Mouse (Mus musculus) lung, postnatal 0 days (tissue): ENCODE results near the gene Zfp64. TPM values are rescaled to one million over a fixed set of nuclear protein-coding genes. Genes with fewer than 3 reads are reported as not detected.
"Not testable (repeated sequence)": the region's sequence is repeated elsewhere in the genome, so short reads cannot be mapped to it uniquely, and the experiment has no call there.

Experiments used
- ATAC-seq: fragments of 200-750 bp; cut with Nextera tagmentation; 2 replicates; pipeline ENCODE4 v1.8.0; 2017; ENCODE audit warnings: moderate library complexity
- DNase-seq: peaks from one replicate; pipeline ENCODE4 v3.0.0-alpha.2; 2016; ENCODE audit warnings: low spot score
- H3K27ac ChIP-seq: fragments of 300-500 bp; sonication (generic); 2 replicates; pipeline ENCODE4 v1.5.1; 2014; ENCODE audit warnings: antibody characterized with exemption, mild to moderate bottlenecking, low read length, mixed read lengths
- H3K27me3 ChIP-seq: fragments of 300-500 bp; sonication (generic); replicated peaks from 2 replicates; pipeline ENCODE4 v1.6.1; 2014; ENCODE audit warnings: low read length, mixed read lengths; ENCODE audit not compliant: insufficient read depth
- H3K36me3 ChIP-seq: fragments of 300-500 bp; sonication (generic); 2 replicates; pipeline ENCODE4 v1.6.1; 2014; ENCODE audit warnings: low read length, mixed read lengths; ENCODE audit not compliant: insufficient read depth
- H3K4me1 ChIP-seq: fragments of 300-500 bp; sonication (generic); 2 replicates; pipeline ENCODE4 v1.6.1; 2014; ENCODE audit warnings: antibody characterized with exemption, low read depth, low read length, mixed read lengths; ENCODE audit not compliant: insufficient read depth
- H3K4me2 ChIP-seq: fragments of 300-500 bp; sonication (generic); replicated peaks from 2 replicates; pipeline ENCODE4 v1.6.1; 2014; ENCODE audit warnings: low read depth, mild to moderate bottlenecking, low read length, moderate library complexity, mixed read lengths
- H3K4me3 ChIP-seq: fragments of 300-500 bp; sonication (generic); 2 replicates; pipeline ENCODE4 v1.5.1; 2014; ENCODE audit warnings: low read depth, low read length
- H3K9ac ChIP-seq: fragments of 300-500 bp; sonication (generic); replicated peaks from 2 replicates; pipeline ENCODE4 v1.6.1; 2014; ENCODE audit warnings: low read depth, mild to moderate bottlenecking
- H3K9me3 ChIP-seq: fragments of 300-500 bp; sonication (generic); 2 replicates; pipeline ENCODE4 v1.6.1; 2016; ENCODE audit warnings: low read length, mixed read lengths
- CTCF ChIP-seq: IDR thresholded peaks from 2 replicates; pipeline ENCODE4 v1.5.1; 2016; ENCODE audit warnings: antibody characterized with exemption, mild to moderate bottlenecking
- EP300 ChIP-seq: IDR thresholded peaks from 2 replicates; pipeline ENCODE4 v1.6.1; 2016; ENCODE audit warnings: antibody characterized with exemption, mild to moderate bottlenecking, control low read depth
- whole genome bisulfite sequencing: fragments of 180-500 bp; shearing (Covaris S2); extraction: QIAGEN DNeasy Blood & Tissue Kit; methylation state at CpG from one replicate; pipeline ENCODE4 v1.1.7; 2014; 5-methylcytosine and 5-hydroxymethylcytosine counted together
- polyA plus RNA-seq: library from polyadenylated mRNA; unstranded; fragments of >200 nt; fragmentation: Nextera tagmentation; extraction: Ambion mirVana; gene quantifications from 2 replicates; pipeline ENCODE4 v1.2.1, GENCODE M21; 2015

Gene Zfp64
- polyA plus RNA-seq, 1 experiment from 2014 or later: 15.8 TPM

- TF ChIP-seq CTCF (no peak), EP300 (no peak)
- ATAC-seq (no peak), DNase-seq (no peak)
- Histone ChIP-seq H3K27me3 (0 out of 2 replicates have a peak, but pooled peaks cover 3% of the 10 kb centered on the region), H3K9me3 (no peaks in the 10 kb centered on the region), H3K36me3 (no peaks in the 10 kb centered on the region), H3K4me2 (no peak overlapping the region), H3K9ac (no peak overlapping the region), H3K4me3 (no peak overlapping the region), H3K4me1 (no peaks in the 10 kb centered on the region), H3K27ac (no peak overlapping the region)
- 4% methylated on average over 1 of the region's 1 CpGs for WGBS
These were observed 100.6 kb downstream of the Zfp64 start for GRCm38 (mm10) chr2:168854777-168855176.

- H3K27me3 ChIP-seq, H3K4me1 ChIP-seq, H3K9ac ChIP-seq, H3K4me2 ChIP-seq, ATAC-seq, DNase-seq, H3K27ac ChIP-seq, H3K4me3 ChIP-seq, H3K9me3 ChIP-seq, H3K36me3 ChIP-seq: not testable (repeated sequence)
- WGBS: 86% methylated on average over 12 of the region's 13 CpGs
These were observed 101.5 kb downstream of the Zfp64 start for GRCm38 (mm10) chr2:168853869-168854268.

GRCm38 (mm10) chr2:168851545-168851944 lies 103.8 kb downstream of the Zfp64 start:
- Histone ChIP-seq H3K9ac (no peak overlapping the region), H3K27ac (no peak overlapping the region), H3K4me3 (no peak overlapping the region), H3K27me3 (0 out of 2 replicates have a peak, but pooled peaks cover 6% of the 10 kb centered on the region), H3K36me3 (no peaks in the 10 kb centered on the region), H3K4me1 (no peaks in the 10 kb centered on the region), H3K9me3 (no peaks in the 10 kb centered on the region), H3K4me2 (no peak overlapping the region)
- TF ChIP-seq CTCF: no peak
- TF ChIP-seq EP300: no peak
- no peak for ATAC-seq
- no peak for DNase-seq
- 36% methylated on average over 10 of the region's 10 CpGs for WGBS

GRCm38 (mm10) chr2:168848553-168848952 lies 106.8 kb downstream of the Zfp64 start:
- 85% methylated on average over 3 of the region's 3 CpGs for WGBS
- no peak for ATAC-seq
- no peak for TF ChIP-seq CTCF

GRCm38 (mm10) chr2:168846180-168846720 lies 109.1 kb downstream of the Zfp64 start:
- DNase-seq: no peak

More at GRCm38 (mm10) chr2:168848553-168848952, 106.8 kb downstream of the Zfp64 start:
- Histone ChIP-seq H3K4me1 (no peaks in the 10 kb centered on the region), H3K27ac (no peak overlapping the region), H3K9ac (no peak overlapping the region), H3K9me3 (no peaks in the 10 kb centered on the region), H3K27me3 (0 out of 2 replicates have a peak, but pooled peaks cover 6% of the 10 kb centered on the region), H3K4me2 (no peak overlapping the region), H3K36me3 (no peaks in the 10 kb centered on the region), H3K4me3 (no peak overlapping the region)
- no peak for DNase-seq

More at GRCm38 (mm10) chr2:168846180-168846720, 109.1 kb downstream of the Zfp64 start:
- H3K4me2 ChIP-seq: no peak overlapping the region
- H3K9ac ChIP-seq: no peak overlapping the region
- no peaks in the 10 kb centered on the region for H3K36me3 ChIP-seq
- H3K27ac ChIP-seq: no peak overlapping the region
- no peaks in the 10 kb centered on the region for H3K4me1 ChIP-seq
- no peak overlapping the region for H3K4me3 ChIP-seq
- TF ChIP-seq CTCF (no peak), EP300 (no peak)
- H3K27me3 ChIP-seq: peaks cover 18% of the 10 kb centered on the region; the same call in 1 of the 2 replicates
- 73% methylated on average over 7 of the region's 7 CpGs for WGBS
- no peak for ATAC-seq
- no peaks in the 10 kb centered on the region for H3K9me3 ChIP-seq

Other genes starting within 250 kb of the Zfp64 start
- gene Atp9a, start 213.2 kb downstream of the Zfp64 start, polyA plus RNA-seq: 19.5 and 21.1 TPM in 2 replicates
- gene Sall4, start 187.6 kb downstream of the Zfp64 start, polyA plus RNA-seq: not detected in 2 replicates